Mouse (Mus musculus) heart, embryonic 13.5 days (tissue): ENCODE measurements around the gene Itpr1. TPM values are rescaled to one million over a fixed set of nuclear protein-coding genes. Genes with fewer than 3 reads are reported as not detected.
A peak's percentile ranks its signal among the peaks of the same experiment; 100 is the strongest.

Experiments used
- ATAC-seq: fragments of 200-750 bp; cut with Nextera tagmentation; 2 replicates; pipeline ENCODE4 v1.8.0; 2017; ENCODE audit warnings: moderate TSS enrichment; ENCODE audit not compliant: insufficient number of reproducible peaks, low FRiP score, low TSS enrichment; ENCODE audit errors: extremely low read depth
- H3K27ac ChIP-seq: fragments of 300-500 bp; sonication (generic); replicated peaks from 2 replicates; pipeline ENCODE4 v1.5.1; 2015; ENCODE audit warnings: moderate library complexity, mild to moderate bottlenecking, inconsistent platforms
- H3K27me3 ChIP-seq: fragments of 300-500 bp; sonication (generic); replicated peaks from 2 replicates; pipeline ENCODE4 v1.6.1; 2015; ENCODE audit warnings: mild to moderate bottlenecking, inconsistent platforms
- H3K36me3 ChIP-seq: fragments of 300-500 bp; sonication (generic); 2 replicates; pipeline ENCODE4 v1.6.1; 2015; ENCODE audit warnings: mild to moderate bottlenecking, inconsistent platforms
- H3K4me1 ChIP-seq: fragments of 300-500 bp; sonication (generic); 2 replicates; pipeline ENCODE4 v1.6.1; 2015; ENCODE audit warnings: inconsistent platforms
- H3K4me2 ChIP-seq: fragments of 300-500 bp; sonication (generic); 2 replicates; pipeline ENCODE4 v1.6.1; 2015; ENCODE audit warnings: inconsistent platforms, mild to moderate bottlenecking, moderate library complexity
- H3K4me3 ChIP-seq: fragments of 300-500 bp; sonication (generic); 2 replicates; pipeline ENCODE4 v1.5.1; 2015; ENCODE audit warnings: moderate library complexity, mild to moderate bottlenecking, inconsistent platforms
- H3K9ac ChIP-seq: fragments of 300-500 bp; sonication (generic); 2 replicates; pipeline ENCODE4 v1.6.1; 2015; ENCODE audit warnings: inconsistent platforms, mild to moderate bottlenecking, moderate library complexity
- H3K9me3 ChIP-seq: fragments of 300-500 bp; sonication (generic); 2 replicates; pipeline ENCODE4 v1.6.1; 2016; ENCODE audit warnings: inconsistent platforms
- WGBS: fragments of 180-500 bp; shearing (Covaris S2); methylation state at CpG from one replicate; pipeline ENCODE4 v1.1.7; 2015; ENCODE audit warnings: mixed read lengths; 5-methylcytosine and 5-hydroxymethylcytosine counted together
- polyA plus RNA-seq: library from polyadenylated mRNA; unstranded; fragments of >200 nt; fragmentation: Nextera tagmentation; extraction: Ambion mirVana; gene quantifications from 2 replicates; pipeline ENCODE4 v1.2.1, GENCODE M21; 2015

Gene Itpr1
- polyA plus RNA-seq, 1 experiment from 2014 or later = 12.1 TPM

GRCm38 (mm10) chr6:108494994-108495393 is 282.1 kb downstream of the Itpr1 start:
- H3K4me3 ChIP-seq = no peak overlapping the region
- no peaks in the 10 kb centered on the region for H3K27me3 ChIP-seq
- WGBS = 78% methylated on average over 6 of the region's 6 CpGs
- H3K27ac ChIP-seq = no peak overlapping the region
- H3K9me3 ChIP-seq = no peaks in the 10 kb centered on the region
- peaks cover 73% of the 10 kb centered on the region for H3K36me3 ChIP-seq
- no peak overlapping the region for H3K4me2 ChIP-seq
- H3K4me1 ChIP-seq = peaks cover 15% of the 10 kb centered on the region
- no peak overlapping the region for H3K9ac ChIP-seq
- no peak for ATAC-seq

- Histone ChIP-seq H3K4me1 (no peaks in the 10 kb centered on the region), H3K4me2 (no peak overlapping the region), H3K4me3 (no peak overlapping the region), H3K36me3 (peaks cover 81% of the 10 kb centered on the region), H3K9ac (no peak overlapping the region), H3K27me3 (no peaks in the 10 kb centered on the region), H3K27ac (no peak overlapping the region), H3K9me3 (no peaks in the 10 kb centered on the region)
- no peak for ATAC-seq
- WGBS = 78% methylated on average over 7 of the region's 7 CpGs
Observed at GRCm38 (mm10) chr6:108498070-108498469, 285.2 kb downstream of the Itpr1 start.

GRCm38 (mm10) chr6:108503651-108504050 is 290.8 kb downstream of the Itpr1 start:
- 0 out of 2 replicates have a peak, but pooled peaks cover 3% of the 10 kb centered on the region for H3K4me1 ChIP-seq
- no peak overlapping the region for H3K27ac ChIP-seq
- 86% methylated on average over 5 of the region's 5 CpGs for WGBS
- no peak overlapping the region for H3K4me3 ChIP-seq
- H3K4me2 ChIP-seq = no peak overlapping the region
- H3K9ac ChIP-seq = no peak overlapping the region
- ATAC-seq = no peak
- no peaks in the 10 kb centered on the region for H3K27me3 ChIP-seq
- no peaks in the 10 kb centered on the region for H3K9me3 ChIP-seq
- peaks cover 71% of the 10 kb centered on the region for H3K36me3 ChIP-seq

GRCm38 (mm10) chr6:108504717-108505116 is 291.8 kb downstream of the Itpr1 start:
- Histone ChIP-seq H3K4me1 (peaks cover 14% of the 10 kb centered on the region), H3K27ac (no peak overlapping the region), H3K9me3 (no peaks in the 10 kb centered on the region), H3K4me2 (no peak overlapping the region), H3K4me3 (no peak overlapping the region), H3K9ac (no peak overlapping the region), H3K27me3 (no peaks in the 10 kb centered on the region), H3K36me3 (peaks cover 61% of the 10 kb centered on the region)
- WGBS = 79% methylated on average over 7 of the region's 7 CpGs
- no peak for ATAC-seq

GRCm38 (mm10) chr6:108506161-108506560 is 293.3 kb downstream of the Itpr1 start:
- H3K4me1 ChIP-seq = peaks cover 28% of the 10 kb centered on the region
- H3K36me3 ChIP-seq = peaks cover 52% of the 10 kb centered on the region
- 88% methylated on average over 3 of the region's 3 CpGs for WGBS
- H3K4me2 ChIP-seq = no peak overlapping the region
- H3K27ac ChIP-seq = no peak overlapping the region
- H3K9me3 ChIP-seq = no peaks in the 10 kb centered on the region
- ATAC-seq = no peak
- no peak overlapping the region for H3K9ac ChIP-seq
- no peak overlapping the region for H3K4me3 ChIP-seq
- H3K27me3 ChIP-seq = no peaks in the 10 kb centered on the region

GRCm38 (mm10) chr6:108507337-108507736 is 294.4 kb downstream of the Itpr1 start:
- Histone ChIP-seq H3K9me3 (no peaks in the 10 kb centered on the region), H3K4me1 (peaks cover 32% of the 10 kb centered on the region), H3K4me2 (no peak overlapping the region), H3K9ac (no peak overlapping the region), H3K27ac (no peak overlapping the region), H3K36me3 (peaks cover 41% of the 10 kb centered on the region), H3K4me3 (no peak overlapping the region), H3K27me3 (no peaks in the 10 kb centered on the region)
- WGBS = 83% methylated on average over 3 of the region's 3 CpGs
- no peak for ATAC-seq

- 40% methylated on average over 2 of the region's 2 CpGs for WGBS
- H3K4me2 ChIP-seq = no peak overlapping the region
- no peaks in the 10 kb centered on the region for H3K27me3 ChIP-seq
- H3K27ac ChIP-seq = peak overlapping the region; percentile 65; the same call in 1 of the 2 replicates
- H3K4me1 ChIP-seq = peaks cover 34% of the 10 kb centered on the region
- no peaks in the 10 kb centered on the region for H3K9me3 ChIP-seq
- H3K9ac ChIP-seq = no peak overlapping the region
- H3K36me3 ChIP-seq = peaks cover 37% of the 10 kb centered on the region
- no peak for ATAC-seq
- no peak overlapping the region for H3K4me3 ChIP-seq
Observed at GRCm38 (mm10) chr6:108509320-108509719, 296.4 kb downstream of the Itpr1 start.

- Histone ChIP-seq H3K4me1 (peaks cover 41% of the 10 kb centered on the region), H3K4me3 (no peak overlapping the region), H3K4me2 (peak overlapping the region; percentile 38), H3K36me3 (peaks cover 34% of the 10 kb centered on the region), H3K27ac (peak overlapping the region; percentile 65; the same call in 1 of the 2 replicates), H3K9me3 (no peaks in the 10 kb centered on the region), H3K27me3 (no peaks in the 10 kb centered on the region), H3K9ac (no peak overlapping the region)
- peak; percentile 54; the same call in 1 of the 2 replicates for ATAC-seq
- WGBS = 25% methylated on average over 9 of the region's 9 CpGs
Observed at GRCm38 (mm10) chr6:108510101-108510500, 297.2 kb downstream of the Itpr1 start.

- H3K36me3 ChIP-seq = peaks cover 26% of the 10 kb centered on the region
- no peak for ATAC-seq
- no peaks in the 10 kb centered on the region for H3K9me3 ChIP-seq
- 50% methylated on average over 3 of the region's 3 CpGs for WGBS
- H3K27ac ChIP-seq = no peak overlapping the region
- no peak overlapping the region for H3K4me3 ChIP-seq
- H3K4me2 ChIP-seq = no peak overlapping the region
- no peaks in the 10 kb centered on the region for H3K27me3 ChIP-seq
- peaks cover 53% of the 10 kb centered on the region for H3K4me1 ChIP-seq
- no peak overlapping the region for H3K9ac ChIP-seq
Observed at GRCm38 (mm10) chr6:108512097-108512496, 299.2 kb downstream of the Itpr1 start.

GRCm38 (mm10) chr6:108512994-108513393 is 300.1 kb downstream of the Itpr1 start:
- Histone ChIP-seq H3K36me3 (peaks cover 27% of the 10 kb centered on the region), H3K4me1 (peaks cover 49% of the 10 kb centered on the region), H3K4me2 (no peak overlapping the region), H3K27me3 (no peaks in the 10 kb centered on the region), H3K9me3 (no peaks in the 10 kb centered on the region), H3K27ac (no peak overlapping the region), H3K9ac (no peak overlapping the region), H3K4me3 (no peak overlapping the region)
- no peak for ATAC-seq
- 83% methylated on average over 9 of the region's 9 CpGs for WGBS

- H3K9me3 ChIP-seq = no peaks in the 10 kb centered on the region
- no peaks in the 10 kb centered on the region for H3K27me3 ChIP-seq
- no peak overlapping the region for H3K9ac ChIP-seq
- H3K27ac ChIP-seq = no peak overlapping the region
- peaks cover 25% of the 10 kb centered on the region for H3K4me1 ChIP-seq
- no peak overlapping the region for H3K4me2 ChIP-seq
- H3K36me3 ChIP-seq = peaks cover 43% of the 10 kb centered on the region
- ATAC-seq = no peak
- WGBS = 86% methylated on average over 1 of the region's 1 CpGs
- no peak overlapping the region for H3K4me3 ChIP-seq
Observed at GRCm38 (mm10) chr6:108516248-108516647, 303.4 kb downstream of the Itpr1 start.

- no peak overlapping the region for H3K9ac ChIP-seq
- WGBS = 74% methylated on average over 12 of the region's 12 CpGs
- H3K4me3 ChIP-seq = no peak overlapping the region
- ATAC-seq = no peak
- H3K36me3 ChIP-seq = peaks cover 55% of the 10 kb centered on the region
- peaks cover 20% of the 10 kb centered on the region for H3K4me1 ChIP-seq
- H3K27ac ChIP-seq = no peak overlapping the region
- no peaks in the 10 kb centered on the region for H3K9me3 ChIP-seq
- H3K27me3 ChIP-seq = no peaks in the 10 kb centered on the region
- no peak overlapping the region for H3K4me2 ChIP-seq
Observed at GRCm38 (mm10) chr6:108517241-108517981, 304.5 kb downstream of the Itpr1 start.
